Mouse (Mus musculus) mouse embryonic stem cell (cell line): ENCODE results near the gene Kif2a.

Experiments used
- in situ Hi-C, 2 experiments: fragments of 300-500 bp; cut with MboI; formaldehyde crosslinking; loops; 1 replicate in 1 of 2; 3 replicates in 1 of 2; pipeline ENCODE4 v1.14.3; 2019 to 2020; ENCODE audit warnings: low sequenced_read_pairs in 2 of 2, low pct_unique_long_range_greater_than_20kb in 1 of 2, mixed read lengths in 1 of 2; ENCODE audit not compliant: unreplicated experiment in 1 of 2

Kif2a gene

DNA sequence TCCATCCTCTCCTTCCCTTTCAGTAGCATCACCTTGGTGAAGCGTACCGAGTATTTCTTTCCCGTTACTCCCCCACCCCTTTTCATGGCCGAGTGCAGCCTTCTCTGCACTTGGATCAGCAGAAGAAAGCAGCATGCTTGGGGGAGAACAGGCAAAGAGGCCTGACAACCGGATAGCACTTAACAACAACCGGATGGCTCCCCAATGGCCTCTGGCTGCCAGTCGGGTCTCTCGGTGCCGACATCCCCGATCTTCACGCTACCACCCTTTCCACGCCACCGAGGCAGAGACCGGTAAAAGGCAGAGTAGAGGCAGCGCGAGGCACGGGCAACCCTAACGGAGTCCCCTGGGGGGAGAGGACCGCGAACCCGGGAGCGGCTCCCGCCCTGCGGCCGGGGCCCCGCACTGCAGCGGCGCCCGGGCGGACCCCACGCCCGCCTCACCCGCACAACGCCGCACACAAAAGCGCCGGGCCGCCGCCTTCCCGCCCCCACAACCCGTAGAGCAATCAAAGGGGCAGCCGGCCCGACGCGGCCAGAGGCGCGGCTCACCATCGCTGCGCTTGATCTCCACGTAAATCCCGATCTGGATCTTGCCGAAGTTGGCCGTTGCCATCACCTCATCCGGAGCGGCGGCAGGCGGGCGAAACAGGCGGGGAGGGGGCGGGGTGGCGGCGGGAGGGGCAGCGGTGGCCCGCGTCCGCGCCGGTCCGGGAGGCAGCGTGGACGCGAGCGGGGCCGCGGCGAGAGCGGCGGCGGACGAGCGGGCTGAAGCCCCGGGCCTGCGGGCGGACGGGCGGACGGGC is at the start of gene Kif2a:
Kif2a (minus strand) TSS at position 666 of the 805 bp plus-strand sequence.
- in situ Hi-C loops: no loop called here

DNA sequence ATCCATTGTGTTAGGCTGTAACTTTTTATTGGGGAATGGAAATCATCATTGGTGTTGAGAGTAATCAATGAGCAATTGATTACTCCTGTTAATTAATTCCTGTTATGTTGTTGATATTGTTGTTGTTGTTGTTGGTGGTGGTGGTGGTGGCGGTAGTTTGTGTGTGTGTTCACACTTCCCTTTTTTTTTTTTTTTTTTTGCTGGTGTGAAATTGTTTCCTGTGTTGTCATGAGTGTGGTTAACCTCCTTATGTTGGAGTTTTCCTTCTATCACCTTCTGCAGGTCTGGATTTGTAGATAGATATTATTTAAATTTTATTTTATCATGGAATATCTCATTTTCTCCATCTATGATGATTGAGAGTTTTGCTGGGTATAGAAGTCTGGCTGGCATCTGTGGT is 47.1 kb upstream of the Kif2a start:
- in situ Hi-C loops: no loop called here

DNA sequence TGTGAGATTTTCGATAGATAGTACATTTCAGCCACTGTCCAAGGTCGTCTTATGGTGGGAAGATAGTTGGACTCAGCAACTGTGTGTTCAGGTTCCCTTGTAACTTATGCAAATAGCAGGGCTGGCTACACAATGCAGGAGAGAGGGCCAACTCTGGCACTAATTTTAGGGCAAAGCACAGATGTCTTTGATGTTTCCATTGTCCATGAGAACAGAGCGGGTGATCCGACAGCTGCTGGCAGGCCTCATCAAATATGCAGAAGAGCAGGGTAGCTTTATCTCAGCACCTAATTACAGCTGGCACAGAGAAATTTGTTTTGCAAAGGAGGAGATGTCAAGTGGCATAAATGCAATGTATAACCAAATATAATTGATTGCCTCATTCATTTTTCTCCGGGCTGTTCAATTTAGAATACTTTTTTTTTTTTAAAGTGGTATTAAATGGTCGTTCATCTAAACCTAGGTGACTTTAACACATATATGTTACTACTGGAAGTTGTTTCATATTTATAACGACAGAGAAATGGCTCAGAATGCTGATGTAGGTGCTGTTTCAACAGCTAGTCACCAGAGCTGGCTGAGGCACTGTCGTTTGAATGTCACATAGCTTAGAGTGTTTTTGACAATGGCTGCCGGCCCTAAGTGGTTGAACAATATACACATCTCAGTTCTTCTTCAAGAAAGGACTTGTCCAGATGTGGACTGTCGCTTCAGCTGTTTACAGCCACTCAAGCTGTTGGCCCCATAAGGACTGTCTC is 43.4 kb upstream of the Kif2a start:
- in situ Hi-C loops: no loop called here

DNA sequence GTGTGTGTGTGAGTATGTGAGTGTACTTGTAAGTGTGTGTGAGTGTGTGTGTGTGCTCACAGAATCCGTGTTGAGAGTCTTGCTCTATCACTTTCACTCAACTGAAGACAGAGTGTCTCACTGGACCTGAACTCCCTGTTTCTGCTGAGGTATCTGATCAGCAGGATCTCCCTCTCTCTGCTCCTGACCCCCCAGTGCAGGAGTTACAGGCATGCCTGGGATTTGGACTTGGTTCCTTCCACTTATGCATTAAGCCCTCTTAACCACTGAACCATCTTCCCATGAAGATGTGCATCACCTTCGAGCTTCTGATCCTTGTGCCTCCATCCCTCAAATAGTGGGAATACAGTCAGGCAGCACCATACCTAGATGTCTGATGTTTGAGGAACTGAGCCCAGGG is 42.3 kb upstream of the Kif2a start:
- in situ Hi-C loops: no loop called here

DNA sequence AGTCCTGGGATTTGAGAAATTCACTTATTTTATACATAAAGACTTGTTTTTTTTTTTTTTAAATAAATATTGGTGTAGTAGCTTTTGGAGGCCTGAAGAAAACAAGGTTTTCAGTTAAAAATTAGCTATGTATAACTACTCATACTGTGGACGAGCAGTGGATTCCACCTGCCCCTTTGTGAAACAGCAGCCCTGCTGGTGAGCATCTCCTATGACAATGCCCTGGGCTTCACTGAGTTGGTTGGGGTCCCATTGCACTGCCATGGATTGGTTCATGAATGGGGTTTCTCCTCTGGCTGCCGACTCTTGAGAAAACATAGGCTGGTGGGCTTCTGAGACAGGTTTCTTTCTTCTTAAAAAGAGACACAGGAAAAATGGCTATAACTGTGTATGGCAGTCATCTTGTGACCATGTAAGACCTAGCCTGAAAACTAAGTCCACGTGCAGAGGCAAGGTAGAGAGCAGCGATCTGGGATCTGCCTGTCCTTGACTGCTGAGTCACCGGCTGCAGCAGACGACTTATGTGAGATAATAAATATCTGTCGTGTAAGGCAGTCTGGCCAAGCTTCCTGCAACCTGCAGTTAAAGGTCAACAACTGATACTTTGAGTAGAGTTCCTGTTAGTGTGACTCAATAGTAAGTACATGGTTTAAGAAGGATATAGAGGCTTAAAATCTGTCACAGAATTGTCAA is 41.3 kb upstream of the Kif2a start:
- in situ Hi-C loops: no loop called here

DNA sequence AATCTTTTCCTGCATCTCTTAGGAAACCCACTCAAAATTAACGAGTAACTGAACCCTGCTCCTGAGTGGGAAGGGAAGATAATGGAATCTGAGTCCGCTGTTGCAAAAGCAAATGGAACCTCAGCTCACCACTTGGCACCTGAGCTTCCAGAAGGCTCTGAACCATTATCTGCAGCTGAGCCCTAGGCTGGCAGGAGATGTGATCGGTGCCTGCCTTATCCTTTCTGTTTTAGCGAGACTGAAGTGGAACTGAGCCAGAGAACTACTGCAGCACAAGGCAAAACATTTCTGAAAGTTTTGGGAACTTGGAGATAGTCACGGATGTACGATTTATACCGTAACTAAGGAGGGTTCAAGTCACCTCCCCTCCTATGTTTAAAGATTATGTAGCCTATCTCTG is 38.2 kb upstream of the Kif2a start:
- in situ Hi-C loops: no loop called here

DNA sequence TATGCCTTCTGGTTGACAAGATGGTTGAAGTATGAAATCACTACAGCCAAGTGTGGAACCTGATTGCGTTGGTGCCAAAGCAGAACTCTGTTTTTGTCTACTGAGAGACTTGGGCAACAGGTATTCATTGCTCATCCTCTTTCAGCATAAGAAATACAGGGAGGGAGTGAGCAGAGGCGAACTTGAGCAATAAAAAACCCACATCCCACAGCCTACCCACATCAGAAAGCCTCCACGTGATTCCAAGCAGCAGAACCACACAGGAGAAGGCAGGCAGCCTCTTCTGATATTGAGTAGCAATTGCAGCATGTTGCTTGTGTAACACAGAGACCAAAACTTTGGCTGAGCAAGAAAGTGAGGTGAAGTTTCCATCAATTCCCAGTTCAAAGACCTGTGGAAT is 37.5 kb upstream of the Kif2a start:
- in situ Hi-C loops: no loop called here

DNA sequence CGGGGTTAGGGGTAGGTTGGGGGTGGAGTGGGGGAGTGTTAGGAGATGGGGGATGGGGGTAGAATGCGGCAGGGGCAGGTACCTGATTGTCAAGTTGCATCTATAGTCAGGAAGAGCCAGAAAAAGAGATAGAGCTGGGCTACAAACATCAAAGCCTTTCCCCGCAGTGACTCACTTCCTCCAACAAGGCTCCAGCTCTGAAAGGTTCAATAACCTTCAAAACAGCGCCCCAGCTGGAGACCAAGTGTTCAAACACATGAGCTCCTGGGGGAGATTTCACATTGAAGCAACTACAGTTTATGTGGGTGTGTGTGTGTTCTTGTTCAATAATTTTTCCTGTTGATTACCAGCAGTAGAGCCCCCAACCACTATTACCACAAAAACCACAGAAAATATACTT is 34.4 kb upstream of the Kif2a start:
- in situ Hi-C loops: no loop called here

DNA sequence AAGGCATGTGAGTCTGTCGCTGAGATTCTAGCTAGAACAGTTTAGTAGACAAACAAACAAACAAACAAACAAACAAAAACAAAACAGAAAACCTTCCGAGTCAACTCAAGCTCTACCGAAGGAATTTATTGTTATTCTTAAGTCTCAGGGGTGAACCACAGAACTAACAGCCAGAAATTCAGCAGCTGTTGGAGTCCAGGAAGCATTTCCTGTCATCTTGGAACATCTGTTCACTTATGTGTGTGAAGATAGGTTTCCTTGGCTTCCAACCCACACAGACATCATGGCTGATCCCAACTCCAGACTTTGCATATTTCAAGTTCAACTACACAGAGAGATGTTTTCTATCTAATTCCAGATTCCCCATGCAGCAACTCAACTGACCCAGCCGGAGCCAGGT is 32.6 kb upstream of the Kif2a start:
- in situ Hi-C loops: no loop called here

DNA sequence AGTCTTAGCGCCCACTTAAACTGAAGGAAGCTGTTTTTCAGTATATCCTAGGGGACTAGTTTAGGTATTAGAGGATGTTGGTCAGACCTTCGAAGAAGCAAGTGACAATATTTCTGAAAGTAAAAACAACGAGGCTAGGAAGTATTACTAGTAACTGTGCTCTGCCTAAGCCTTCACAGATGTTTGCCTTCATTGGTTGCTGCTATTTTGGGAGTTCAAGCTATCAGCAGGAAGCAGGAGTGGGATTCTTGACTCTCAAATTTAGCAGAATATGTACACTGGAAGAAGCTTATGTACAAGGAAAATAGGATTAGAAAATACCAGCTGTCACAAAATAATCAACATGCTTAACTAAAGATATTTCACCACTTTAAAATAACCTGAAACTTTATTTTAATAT is 29.4 kb upstream of the Kif2a start:
- in situ Hi-C loops: no loop called here

DNA sequence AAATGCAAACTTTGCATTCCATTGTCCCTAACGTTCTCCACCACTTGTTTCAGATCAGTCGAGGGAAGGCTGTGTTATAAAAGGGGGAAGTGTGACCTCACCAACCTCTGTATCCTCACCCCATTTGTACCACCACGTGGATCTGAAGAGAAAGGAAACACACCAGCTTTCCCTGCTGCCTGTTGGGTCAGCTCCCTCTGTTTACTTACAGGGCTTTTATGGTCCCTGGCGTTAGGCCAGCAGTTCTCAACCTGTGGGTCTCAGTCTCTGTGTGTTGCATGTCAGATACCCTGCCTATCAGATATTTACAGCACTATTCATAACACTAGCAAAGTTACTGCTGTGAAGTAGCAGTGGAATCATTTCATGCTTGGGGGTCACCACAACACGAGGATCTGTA is 22.3 kb upstream of the Kif2a start:
- in situ Hi-C loops: no loop called here

DNA sequence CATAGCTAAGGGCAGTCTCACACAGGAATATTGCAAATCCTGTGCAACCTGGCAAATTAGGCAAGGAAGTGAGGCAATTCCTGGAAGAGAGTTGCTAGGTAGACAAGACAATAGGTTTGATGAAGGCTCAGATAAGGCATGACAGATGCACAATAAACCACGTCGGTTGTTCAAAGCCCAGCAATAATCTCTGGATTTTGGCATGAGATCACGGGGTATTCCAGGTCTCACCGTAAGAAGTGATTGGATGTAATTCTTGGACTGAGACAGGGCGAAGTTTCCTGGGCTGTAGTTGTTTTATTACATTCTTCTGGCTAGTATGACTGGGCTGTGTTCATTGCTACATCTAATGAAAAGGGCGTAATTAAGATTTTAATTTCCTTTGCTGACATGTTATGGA is 20.6 kb upstream of the Kif2a start:
- in situ Hi-C loops: no loop called here

DNA sequence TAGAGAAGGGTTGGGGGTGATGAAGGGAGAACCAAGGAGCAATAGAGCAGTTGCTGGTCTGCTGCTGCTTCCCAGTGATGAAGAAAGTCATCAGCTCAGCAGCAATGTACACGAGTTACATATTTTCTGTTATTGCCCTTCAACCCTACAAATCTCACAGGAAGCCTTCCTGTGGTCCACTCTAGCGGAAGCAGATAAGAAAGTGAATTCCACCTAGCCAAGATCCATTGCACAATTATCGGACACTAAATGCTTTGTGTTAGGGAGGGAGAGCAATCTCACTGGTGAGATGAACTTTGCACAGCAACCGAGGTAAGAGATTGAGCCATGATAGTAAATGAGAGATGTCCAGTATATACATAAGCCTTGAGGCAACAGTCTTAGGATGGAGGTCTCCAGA is 17.6 kb upstream of the Kif2a start:
- in situ Hi-C loops: no loop called here

DNA sequence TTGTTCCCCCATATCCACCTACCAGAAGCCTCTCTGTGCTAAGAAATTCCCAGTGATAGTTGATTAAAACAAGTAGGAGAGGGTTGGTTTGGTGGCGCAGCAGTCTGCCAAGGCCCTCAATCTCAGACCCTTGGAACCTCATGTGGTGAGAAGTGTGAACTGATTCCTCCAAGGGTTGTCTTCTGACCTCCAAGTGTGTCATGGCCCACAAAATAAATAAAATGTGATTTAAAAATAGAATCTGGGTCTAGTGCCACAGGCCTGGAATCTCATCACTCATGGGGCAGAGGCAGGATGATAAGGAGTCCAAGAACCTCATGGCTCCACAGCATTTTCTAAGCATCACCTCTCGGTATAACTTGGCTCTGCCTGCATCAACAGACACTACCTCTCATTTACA is 16.4 kb upstream of the Kif2a start:
- in situ Hi-C loops: no loop called here

DNA sequence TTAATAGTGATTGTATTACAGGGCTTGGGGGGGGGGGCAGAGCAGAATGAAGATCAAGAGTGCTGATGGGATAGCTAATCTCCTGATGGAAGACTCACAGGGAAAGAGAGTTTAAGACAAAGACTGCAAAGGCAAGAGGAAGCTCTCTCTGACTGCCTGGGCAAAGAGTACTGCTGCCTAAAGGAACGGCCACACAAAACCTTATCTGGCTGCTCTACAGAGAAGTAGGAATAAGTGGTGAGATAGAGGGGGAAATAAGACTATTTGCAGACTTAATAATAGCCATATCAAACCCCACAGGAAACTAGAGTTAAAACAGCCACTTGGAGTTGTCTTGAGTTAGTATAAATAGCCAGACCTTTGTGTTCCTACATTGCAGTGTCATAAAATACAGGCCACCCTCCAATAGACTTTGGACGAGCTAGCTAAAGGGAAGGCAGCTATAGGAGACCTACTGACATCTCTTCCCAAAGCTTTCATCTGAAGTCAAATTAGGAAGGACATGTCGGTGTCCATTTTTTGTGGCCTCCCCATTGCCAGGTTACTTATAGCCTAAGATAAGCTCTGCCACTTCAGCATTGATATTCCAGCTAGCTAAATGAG is 13.7 kb upstream of the Kif2a start:
- in situ Hi-C loops: no loop called here

DNA sequence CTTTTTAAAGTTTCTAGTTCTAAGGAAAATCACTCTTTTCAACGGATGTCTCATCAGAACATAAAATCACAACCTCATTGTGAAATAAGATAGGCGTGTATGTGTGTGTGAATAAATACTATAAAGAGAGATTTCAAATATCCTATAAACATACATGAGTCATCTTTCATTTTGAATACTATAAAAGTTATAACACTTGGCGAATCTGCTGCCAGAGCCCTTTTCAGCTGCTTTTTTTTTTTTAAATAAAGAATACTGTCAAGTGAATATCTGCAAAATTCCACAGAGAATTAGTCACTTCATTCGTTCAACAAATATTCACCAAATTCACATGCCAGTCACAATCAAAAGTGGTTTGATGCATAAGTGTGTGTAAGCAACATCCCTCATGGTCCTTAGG is 13.2 kb upstream of the Kif2a start:
- in situ Hi-C loops: no loop called here

DNA sequence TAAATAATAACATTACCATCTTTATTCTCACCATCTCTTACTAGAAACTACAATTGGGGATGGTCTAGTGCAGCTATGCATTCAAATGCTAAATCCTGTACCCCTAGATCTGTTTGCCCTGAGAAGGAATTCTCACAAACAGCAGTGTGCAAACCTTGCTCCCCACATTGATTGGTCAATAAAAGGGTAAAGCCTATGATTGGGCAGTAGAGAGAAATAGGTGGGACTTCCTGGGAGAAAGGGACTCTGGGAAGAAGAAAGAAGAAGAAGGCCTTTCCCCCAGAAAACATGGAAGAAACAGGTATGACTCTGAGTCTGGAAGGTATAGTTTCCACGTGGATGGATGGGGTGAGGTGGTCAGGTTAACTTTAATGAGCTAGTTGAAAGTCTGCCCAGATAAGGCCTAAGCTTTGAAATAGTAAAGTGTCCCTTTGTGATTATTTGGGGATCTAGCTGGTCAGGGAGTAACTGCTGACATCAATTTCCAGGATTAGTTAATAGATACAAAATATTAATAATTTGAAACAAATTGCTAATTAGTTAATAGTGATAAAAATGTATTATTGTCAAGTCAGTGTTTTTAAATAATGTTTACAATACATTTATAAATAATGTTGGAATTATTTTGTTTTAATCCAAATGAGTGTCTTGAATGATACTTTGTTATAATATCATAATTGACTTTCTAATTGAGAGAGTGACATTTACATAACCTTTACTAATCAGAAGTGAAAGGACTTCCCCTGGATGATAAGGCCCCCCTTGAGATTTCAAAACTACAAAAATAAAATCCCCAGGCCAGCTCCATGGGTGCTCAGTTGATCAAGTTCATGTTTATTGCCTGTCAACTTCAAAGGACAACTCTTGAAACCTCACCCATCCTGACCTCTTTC is 12.3 kb upstream of the Kif2a start:
- in situ Hi-C loops: no loop called here

DNA sequence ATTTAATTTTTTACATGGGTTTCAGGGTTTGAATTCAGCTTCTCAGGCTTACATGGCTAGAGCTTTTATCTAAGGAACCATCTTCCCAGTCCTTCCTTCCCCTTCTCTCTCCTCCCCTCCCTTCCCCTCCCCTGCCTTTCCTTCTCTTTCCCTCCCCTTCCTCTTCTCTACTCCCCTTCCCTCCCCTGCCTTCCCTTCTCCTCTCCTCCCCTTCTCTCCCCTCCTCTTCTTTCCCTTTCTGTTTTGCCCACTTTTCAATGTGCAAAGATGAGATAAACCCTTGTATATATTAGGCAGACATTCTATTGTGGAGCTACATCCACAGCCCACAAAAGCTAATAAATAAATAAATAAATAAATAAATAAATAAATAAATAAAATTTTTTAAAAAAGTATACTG is 9.3 kb upstream of the Kif2a start:
- in situ Hi-C loops: no loop called here
